Mouse (Mus musculus): ENCODE measurements around the gene Hyal1. TPM values are rescaled to one million over a fixed set of nuclear protein-coding genes. Genes with fewer than 3 reads are reported as not detected.

The Hyal1 gene
- polyA plus RNA-seq, 1 experiment = 8.3 TPM

GRCm38 (mm10) chr9:107619546-107619879 lies 42.8 kb downstream of the Hyal1 start:
- TF ChIP-seq POLR2A (IDR thresholded peaks at IDR 0.05; ENCODE audit: control insufficient read depth, extremely low read depth, insufficient read depth, low read length, poor library complexity) (no peak), CTCF (IDR thresholded peaks at IDR 0.05; ENCODE audit: borderline replicate concordance, control insufficient read depth, extremely low read depth, insufficient read depth, low read length, poor library complexity) (no peak)
- 93% methylated on average over 13 of the region's 13 CpGs for WGBS
- no peak overlapping the region for H3K4me3 ChIP-seq (ENCODE audit: control insufficient read depth, insufficient read depth, low read length)
- DNase-seq = no peak
- peaks cover 11% of the 10 kb centered on the region for H3K4me1 ChIP-seq (replicated peaks; ENCODE audit: control insufficient read depth, insufficient read depth, low read length)
- H3K27me3 ChIP-seq (ENCODE audit: control insufficient read depth, insufficient read depth, low read length) = no peaks in the 10 kb centered on the region
- H3K27ac ChIP-seq (ENCODE audit: control insufficient read depth, insufficient read depth, low read length) = no peak overlapping the region
- peaks cover 63% of the 10 kb centered on the region for H3K36me3 ChIP-seq (ENCODE audit: control insufficient read depth, insufficient read depth, low read length)

GRCm38 (mm10) chr9:107620954-107621353 lies 44.2 kb downstream of the Hyal1 start:
- Histone ChIP-seq H3K27me3 (ENCODE audit: control insufficient read depth, insufficient read depth, low read length) (no peaks in the 10 kb centered on the region), H3K4me1 (replicated peaks; ENCODE audit: control insufficient read depth, insufficient read depth, low read length) (peaks cover 23% of the 10 kb centered on the region), H3K27ac (ENCODE audit: control insufficient read depth, insufficient read depth, low read length) (no peak overlapping the region), H3K36me3 (ENCODE audit: control insufficient read depth, insufficient read depth, low read length) (peaks cover 48% of the 10 kb centered on the region), H3K4me3 (ENCODE audit: control insufficient read depth, insufficient read depth, low read length) (no peak overlapping the region)
- TF ChIP-seq CTCF (IDR thresholded peaks at IDR 0.05; ENCODE audit: borderline replicate concordance, control insufficient read depth, extremely low read depth, insufficient read depth, low read length, poor library complexity) = no peak
- TF ChIP-seq POLR2A (IDR thresholded peaks at IDR 0.05; ENCODE audit: control insufficient read depth, extremely low read depth, insufficient read depth, low read length, poor library complexity) = no peak
- no peak for DNase-seq

GRCm38 (mm10) chr9:107624539-107624938 lies 47.8 kb downstream of the Hyal1 start:
- peak; percentile 65 for DNase-seq
- peaks cover 59% of the 10 kb centered on the region for H3K4me1 ChIP-seq (replicated peaks; ENCODE audit: control insufficient read depth, insufficient read depth, low read length)
- peak overlapping the region; percentile 86 for H3K27ac ChIP-seq (ENCODE audit: control insufficient read depth, insufficient read depth, low read length)
- TF ChIP-seq CTCF (IDR thresholded peaks at IDR 0.05; ENCODE audit: borderline replicate concordance, control insufficient read depth, extremely low read depth, insufficient read depth, low read length, poor library complexity) = no peak
- no peak for TF ChIP-seq POLR2A (IDR thresholded peaks at IDR 0.05; ENCODE audit: control insufficient read depth, extremely low read depth, insufficient read depth, low read length, poor library complexity)
- H3K36me3 ChIP-seq (ENCODE audit: control insufficient read depth, insufficient read depth, low read length) = peaks cover 14% of the 10 kb centered on the region
- no peaks in the 10 kb centered on the region for H3K27me3 ChIP-seq (ENCODE audit: control insufficient read depth, insufficient read depth, low read length)
- H3K4me3 ChIP-seq (ENCODE audit: control insufficient read depth, insufficient read depth, low read length) = peak overlapping the region; percentile 9
- 22% methylated on average over 5 of the region's 5 CpGs for WGBS

- no peak for DNase-seq
- no peaks in the 10 kb centered on the region for H3K27me3 ChIP-seq (ENCODE audit: control insufficient read depth, insufficient read depth, low read length)
- peak overlapping the region; percentile 86 for H3K27ac ChIP-seq (ENCODE audit: control insufficient read depth, insufficient read depth, low read length)
- H3K36me3 ChIP-seq (ENCODE audit: control insufficient read depth, insufficient read depth, low read length) = peaks cover 10% of the 10 kb centered on the region
- 75% methylated on average over 3 of the region's 3 CpGs for WGBS
- peaks cover 63% of the 10 kb centered on the region for H3K4me1 ChIP-seq (replicated peaks; ENCODE audit: control insufficient read depth, insufficient read depth, low read length)
- peak overlapping the region; percentile 9 for H3K4me3 ChIP-seq (ENCODE audit: control insufficient read depth, insufficient read depth, low read length)
- TF ChIP-seq POLR2A (IDR thresholded peaks at IDR 0.05; ENCODE audit: control insufficient read depth, extremely low read depth, insufficient read depth, low read length, poor library complexity) = no peak
- TF ChIP-seq CTCF (IDR thresholded peaks at IDR 0.05; ENCODE audit: borderline replicate concordance, control insufficient read depth, extremely low read depth, insufficient read depth, low read length, poor library complexity) = no peak
These were observed 48.2 kb downstream of the Hyal1 start for GRCm38 (mm10) chr9:107624951-107625350.

- DNase-seq = peak; percentile 43
These were observed 48.8 kb downstream of the Hyal1 start for GRCm38 (mm10) chr9:107625351-107626128.

GRCm38 (mm10) chr9:107626158-107626843 lies 49.6 kb downstream of the Hyal1 start:
- peaks cover 76% of the 10 kb centered on the region for H3K4me1 ChIP-seq (replicated peaks; ENCODE audit: control insufficient read depth, insufficient read depth, low read length)
- no peak for DNase-seq
- H3K4me3 ChIP-seq (ENCODE audit: control insufficient read depth, insufficient read depth, low read length) = peak overlapping the region; percentile 26
- no peak for TF ChIP-seq POLR2A (IDR thresholded peaks at IDR 0.05; ENCODE audit: control insufficient read depth, extremely low read depth, insufficient read depth, low read length, poor library complexity)
- TF ChIP-seq CTCF (IDR thresholded peaks at IDR 0.05; ENCODE audit: borderline replicate concordance, control insufficient read depth, extremely low read depth, insufficient read depth, low read length, poor library complexity) = no peak
- 56% methylated on average over 15 of the region's 15 CpGs for WGBS
- H3K27ac ChIP-seq (ENCODE audit: control insufficient read depth, insufficient read depth, low read length) = peak overlapping the region; percentile 75
- H3K27me3 ChIP-seq (ENCODE audit: control insufficient read depth, insufficient read depth, low read length) = no peaks in the 10 kb centered on the region
- H3K36me3 ChIP-seq (ENCODE audit: control insufficient read depth, insufficient read depth, low read length) = 0 out of 2 replicates have a peak, but pooled peaks cover 4% of the 10 kb centered on the region

More at GRCm38 (mm10) chr9:107625351-107626128, 48.8 kb downstream of the Hyal1 start:
- WGBS = 91% methylated on average over 12 of the region's 12 CpGs
- Histone ChIP-seq H3K4me3 (ENCODE audit: control insufficient read depth, insufficient read depth, low read length) (no peak overlapping the region), H3K4me1 (replicated peaks; ENCODE audit: control insufficient read depth, insufficient read depth, low read length) (peaks cover 69% of the 10 kb centered on the region), H3K36me3 (ENCODE audit: control insufficient read depth, insufficient read depth, low read length) (peaks cover 4% of the 10 kb centered on the region; the same call in 1 of the 2 replicates), H3K27me3 (ENCODE audit: control insufficient read depth, insufficient read depth, low read length) (no peaks in the 10 kb centered on the region), H3K27ac (ENCODE audit: control insufficient read depth, insufficient read depth, low read length) (peak overlapping the region; percentile 86)
- no peak for TF ChIP-seq POLR2A (IDR thresholded peaks at IDR 0.05; ENCODE audit: control insufficient read depth, extremely low read depth, insufficient read depth, low read length, poor library complexity)
- no peak for TF ChIP-seq CTCF (IDR thresholded peaks at IDR 0.05; ENCODE audit: borderline replicate concordance, control insufficient read depth, extremely low read depth, insufficient read depth, low read length, poor library complexity)

Data from thymus, adult 2 months (tissue).